In genomic region chr1:172295751-172296197, GRCm38 (mm10) we compare ENCODE assay signal across 7 mouse cellular contexts. TPM values are rescaled to one million over a fixed set of nuclear protein-coding genes. Genes with fewer than 3 reads are reported as not detected.
DNase-seq lines count a peak whose midpoint lies in the region; ATAC-seq lines count a peak whose summit lies in the region.

No protein-coding gene starts in this region.

- intact Hi-C loops in heart, postnatal 36 days (cut with DNase I) = no loop called here

- peaks cover 3% of the 10 kb centered on the region; the same call in 1 of the 2 replicates for H3K36me3 ChIP-seq in forebrain, embryonic 13.5 days (ENCODE audit: poor library complexity, severe bottlenecking)
- H3K36me3 ChIP-seq in neural tube, embryonic 13.5 days = no peaks in the 10 kb centered on the region

- peak overlapping the region; percentile 46 for H3K4me2 ChIP-seq in forebrain, embryonic 13.5 days
- peak overlapping the region; percentile 50 for H3K4me2 ChIP-seq in neural tube, embryonic 13.5 days

- peaks cover 49% of the 10 kb centered on the region for H3K4me1 ChIP-seq in forebrain, embryonic 13.5 days
- H3K4me1 ChIP-seq in neural tube, embryonic 13.5 days (replicated peaks) = peaks cover 56% of the 10 kb centered on the region

- peak overlapping the region; percentile 73 for H3K27ac ChIP-seq in forebrain, embryonic 13.5 days
- H3K27ac ChIP-seq in neural tube, embryonic 13.5 days (replicated peaks) = peak overlapping the region; percentile 76

- H3K9ac ChIP-seq in forebrain, embryonic 13.5 days = no peak overlapping the region
- H3K9ac ChIP-seq in neural tube, embryonic 13.5 days = peak overlapping the region; percentile 67

- DNase-seq in lung, postnatal 10 days = peak; percentile 52
- DNase-seq in lung, adult 18-20 months = no peak
- DNase-seq in heart, postnatal 36 days = peak; percentile 39 to 56
- DNase-seq in left cerebral cortex, adult 9 months (ENCODE audit: low spot score in 2 of 2) = no peak

- H3K27me3 ChIP-seq in forebrain, embryonic 13.5 days = no peaks in the 10 kb centered on the region
- H3K27me3 ChIP-seq in neural tube, embryonic 13.5 days = no peaks in the 10 kb centered on the region

- H3K9me3 ChIP-seq in forebrain, embryonic 13.5 days (replicated peaks) = no peaks in the 10 kb centered on the region
- H3K9me3 ChIP-seq in neural tube, embryonic 13.5 days = no peaks in the 10 kb centered on the region

- no peak overlapping the region for H3K4me3 ChIP-seq in forebrain, embryonic 13.5 days
- peak overlapping the region; percentile 37 for H3K4me3 ChIP-seq in neural tube, embryonic 13.5 days

- 29% methylated on average over 4 of the region's 4 CpGs for WGBS in forebrain, embryonic 13.5 days
- WGBS in neural tube, embryonic 13.5 days = 60% methylated on average over 4 of the region's 4 CpGs

- peak; percentile 84 for ATAC-seq in forebrain, embryonic 13.5 days
- peak; percentile 80 for ATAC-seq in neural tube, embryonic 13.5 days (ENCODE audit: low read depth)
- no peak for ATAC-seq in CD4-positive, CD25-positive, alpha-beta regulatory T cell, adult 4 months

RNA-seq across cellular contexts. Expression of gene Atp1a2, which starts 2.1 kb away (rescaled TPM):
- polyA plus RNA-seq in forebrain, embryonic 13.5 days (2015; fragmentation: Nextera tagmentation; extraction: Ambion mirVana) = 17.6 and 17.8 TPM in 2 replicates
- 100 to 1,000 TPM; 604 to 624 TPM for total RNA-seq in heart, postnatal 36 days (2021)
- 38.6 and 40.0 TPM in 2 replicates for polyA plus RNA-seq in neural tube, embryonic 13.5 days (2015; fragmentation: Nextera tagmentation; extraction: Ambion mirVana)
- polyA plus RNA-seq in CD4-positive, CD25-positive, alpha-beta regulatory T cell, adult 4 months (2017; shearing (Covaris generic)) = under 1 TPM; 0.33 to 0.42 TPM

RNA-seq across cellular contexts. Expression of gene Kcnj9, which starts 33.3 kb away (rescaled TPM):
- polyA plus RNA-seq in forebrain, embryonic 13.5 days (2015; fragmentation: Nextera tagmentation; extraction: Ambion mirVana) = 1.8 and 3.0 TPM in 2 replicates
- not detected for total RNA-seq in heart, postnatal 36 days (2021)
- 1.5 and 2.1 TPM in 2 replicates for polyA plus RNA-seq in neural tube, embryonic 13.5 days (2015; fragmentation: Nextera tagmentation; extraction: Ambion mirVana)
- not detected for polyA plus RNA-seq in CD4-positive, CD25-positive, alpha-beta regulatory T cell, adult 4 months (2017; shearing (Covaris generic))

RNA-seq across cellular contexts. Expression of gene Igsf8, which starts 34.3 kb away (rescaled TPM):
- polyA plus RNA-seq in forebrain, embryonic 13.5 days (2015; fragmentation: Nextera tagmentation; extraction: Ambion mirVana) = 164 and 169 TPM in 2 replicates
- total RNA-seq in heart, postnatal 36 days (2021) = 10 to 100 TPM; 10.9 to 12.4 TPM
- 116 and 126 TPM in 2 replicates for polyA plus RNA-seq in neural tube, embryonic 13.5 days (2015; fragmentation: Nextera tagmentation; extraction: Ambion mirVana)
- polyA plus RNA-seq in CD4-positive, CD25-positive, alpha-beta regulatory T cell, adult 4 months (2017; shearing (Covaris generic)) = 1 to 10 TPM; 3.8 to 5.5 TPM

RNA-seq across cellular contexts. Expression of gene Atp1a4, which starts 37.6 kb away (rescaled TPM):
- 0.10 TPM in 1 of 2 replicates, not detected in the other for polyA plus RNA-seq in forebrain, embryonic 13.5 days (2015; fragmentation: Nextera tagmentation; extraction: Ambion mirVana)
- total RNA-seq in heart, postnatal 36 days (2021) = not detected
- not detected in 2 replicates for polyA plus RNA-seq in neural tube, embryonic 13.5 days (2015; fragmentation: Nextera tagmentation; extraction: Ambion mirVana)
- polyA plus RNA-seq in CD4-positive, CD25-positive, alpha-beta regulatory T cell, adult 4 months (2017; shearing (Covaris generic)) = not detected

RNA-seq across cellular contexts. Expression of gene Kcnj10, which starts 45.2 kb away (rescaled TPM):
- polyA plus RNA-seq in forebrain, embryonic 13.5 days (2015; fragmentation: Nextera tagmentation; extraction: Ambion mirVana) = 1.2 and 1.5 TPM in 2 replicates
- under 1 TPM; 0.05 to 0.11 TPM for total RNA-seq in heart, postnatal 36 days (2021)
- polyA plus RNA-seq in neural tube, embryonic 13.5 days (2015; fragmentation: Nextera tagmentation; extraction: Ambion mirVana) = 1.9 and 2.0 TPM in 2 replicates
- not detected for polyA plus RNA-seq in CD4-positive, CD25-positive, alpha-beta regulatory T cell, adult 4 months (2017; shearing (Covaris generic))

Comparison
In these comparisons a context has a peak if more than half of its experiments do, and no peak if none do; other contexts are left out.
1. DNase-seq: peak in lung, postnatal 10 days (single experiment) and heart, postnatal 36 days (2 of 2); none in lung, adult 18-20 months (0 of 2) and left cerebral cortex, adult 9 months (0 of 2).
2. RNA of gene Atp1a2, which starts 2.1 kb away (polyA plus RNA-seq): 38.6 to 40.0 TPM in neural tube, embryonic 13.5 days and 17.6 to 17.8 TPM in forebrain, embryonic 13.5 days; 0.33 to 0.42 TPM in CD4-positive, CD25-positive, alpha-beta regulatory T cell, adult 4 months; every median in the first group is over 10 times any median in the second.
3. RNA of gene Igsf8, which starts 34.3 kb away (polyA plus RNA-seq): 164 to 169 TPM in forebrain, embryonic 13.5 days and 116 to 126 TPM in neural tube, embryonic 13.5 days; 3.8 to 5.5 TPM in CD4-positive, CD25-positive, alpha-beta regulatory T cell, adult 4 months; every median in the first group is over 10 times any median in the second.